Mouse (Mus musculus) neutrophil, adult 59 days (primary cell): ENCODE results near the gene Epb41l4b. TPM values are rescaled to one million over a fixed set of nuclear protein-coding genes. Genes with fewer than 3 reads are reported as not detected.

Source experiments
- total RNA-seq, 2 experiments: library from RNA; stranded (reverse); gene quantifications; 1 replicate in 1 of 2; 2 replicates in 1 of 2; pipeline ENCODE4 v1.2.4; 2023

The Epb41l4b gene
- total RNA-seq: under 1 TPM; 0.80 to 0.86 TPM

GRCm38 (mm10) chr4:57143026-57143937 lies at the start of gene Epb41l4b:
Gene Epb41l4b, minus strand, starts transcription at chr4:57143437.

DNA sequence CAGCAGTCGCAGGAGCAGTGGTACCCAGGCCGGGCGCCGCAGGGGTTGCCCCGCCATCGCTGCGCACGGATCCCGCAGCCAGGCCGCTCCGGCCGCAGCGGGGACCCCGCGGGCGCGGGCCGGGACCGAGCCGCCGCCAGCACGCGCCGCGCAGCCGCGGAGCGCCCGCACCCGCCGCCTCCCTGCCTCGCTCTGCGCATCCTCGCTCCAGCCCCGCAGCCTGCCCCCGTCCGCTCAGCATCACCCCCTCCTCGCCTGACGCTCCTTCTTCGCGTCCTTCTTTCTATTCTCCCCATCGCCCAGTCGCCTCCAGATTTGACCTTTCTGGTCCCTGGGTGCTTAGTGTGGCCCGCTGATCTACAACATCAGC lies 153.0 kb downstream of the Epb41l4b start, which contains the start of gene Frrs1l:
Gene Frrs1l (minus strand): TSS at position 177 of the 370 bp plus-strand sequence.

GRCm38 (mm10) chr4:56946641-56947640 lies 196.3 kb downstream of the Epb41l4b start, which contains the start of gene Tmem245:
Gene Tmem245, minus strand, starts transcription at chr4:56947437.

Other genes starting within 250 kb of the Epb41l4b start
- 10 to 100 TPM; 15.3 to 18.4 TPM for gene Tmem245, start 196.0 kb downstream of the Epb41l4b start, total RNA-seq
- gene Frrs1l, start 153.0 kb downstream of the Epb41l4b start, total RNA-seq: not detected
- 1 to 10 TPM in 1 of 2 experiments, under 1 TPM in 1; 0.82 to 1.2 TPM for gene Ptpn3, start 158.4 kb upstream of the Epb41l4b start, total RNA-seq